Mouse (Mus musculus) MEL (cell line): Measurements from ENCODE around the gene 1810046K07Rik.

Source experiments
- BHLHE40 ChIP-seq: IDR thresholded peaks from 2 replicates; pipeline ENCODE4 v1.6.1; 2012; ENCODE audit warnings: low read depth, mild to moderate bottlenecking, inconsistent platforms, low read length, improper control_type of control experiment, borderline replicate concordance
- GATA1 ChIP-seq: IDR thresholded peaks from 2 replicates; pipeline ENCODE4 v1.6.1; 2011; ENCODE audit warnings: low read depth, low read length, improper control_type of control experiment
- HCFC1 ChIP-seq: IDR thresholded peaks from 2 replicates; pipeline ENCODE4 v1.6.1; 2012; ENCODE audit warnings: low read depth, mild to moderate bottlenecking, inconsistent platforms, low read length, improper control_type of control experiment, moderate library complexity
- NELFE ChIP-seq: IDR thresholded peaks from 2 replicates; pipeline ENCODE4 v1.6.1; 2011; ENCODE audit warnings: low read depth, low read length, improper control_type of control experiment

DNA sequence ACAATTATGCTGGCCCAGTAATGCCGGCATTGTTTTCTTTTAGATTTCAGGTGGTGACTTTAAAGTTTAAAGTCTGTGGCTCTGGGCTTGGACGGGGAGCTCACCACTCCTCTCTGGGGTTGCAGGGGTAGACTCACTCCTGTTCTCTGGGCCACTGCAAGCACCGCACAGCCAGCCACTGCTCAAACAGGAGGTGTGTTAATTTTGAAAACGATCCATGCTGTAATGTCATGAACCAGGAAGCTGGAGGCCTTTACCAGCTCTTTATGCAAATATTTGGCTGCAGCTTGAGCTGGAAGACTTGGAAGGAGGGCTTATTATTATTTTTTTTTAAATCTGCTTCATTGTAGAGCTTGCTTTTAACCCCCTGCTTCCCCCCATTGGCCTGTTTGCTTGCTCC lies 54.0 kb downstream of the 1810046K07Rik start:
- TF ChIP-seq NELFE: no peak
- no peak for TF ChIP-seq BHLHE40
- TF ChIP-seq GATA1: no peak
- no peak for TF ChIP-seq HCFC1
